Mouse (Mus musculus) monocyte, adult 2 months (primary cell): ENCODE measurements around the gene Fsd1.
"Not testable (repeated sequence)": the region's sequence is repeated elsewhere in the genome, so short reads cannot be mapped to it uniquely, and the experiment has no call there.

ENCODE experiments used
- DNase-seq, 2 experiments: peaks; one replicate each; pipeline ENCODE4 v3.0.0; 2022; ENCODE audit warnings: low spot score in 2 of 2, low read depth in 1 of 2

The Fsd1 gene

DNA sequence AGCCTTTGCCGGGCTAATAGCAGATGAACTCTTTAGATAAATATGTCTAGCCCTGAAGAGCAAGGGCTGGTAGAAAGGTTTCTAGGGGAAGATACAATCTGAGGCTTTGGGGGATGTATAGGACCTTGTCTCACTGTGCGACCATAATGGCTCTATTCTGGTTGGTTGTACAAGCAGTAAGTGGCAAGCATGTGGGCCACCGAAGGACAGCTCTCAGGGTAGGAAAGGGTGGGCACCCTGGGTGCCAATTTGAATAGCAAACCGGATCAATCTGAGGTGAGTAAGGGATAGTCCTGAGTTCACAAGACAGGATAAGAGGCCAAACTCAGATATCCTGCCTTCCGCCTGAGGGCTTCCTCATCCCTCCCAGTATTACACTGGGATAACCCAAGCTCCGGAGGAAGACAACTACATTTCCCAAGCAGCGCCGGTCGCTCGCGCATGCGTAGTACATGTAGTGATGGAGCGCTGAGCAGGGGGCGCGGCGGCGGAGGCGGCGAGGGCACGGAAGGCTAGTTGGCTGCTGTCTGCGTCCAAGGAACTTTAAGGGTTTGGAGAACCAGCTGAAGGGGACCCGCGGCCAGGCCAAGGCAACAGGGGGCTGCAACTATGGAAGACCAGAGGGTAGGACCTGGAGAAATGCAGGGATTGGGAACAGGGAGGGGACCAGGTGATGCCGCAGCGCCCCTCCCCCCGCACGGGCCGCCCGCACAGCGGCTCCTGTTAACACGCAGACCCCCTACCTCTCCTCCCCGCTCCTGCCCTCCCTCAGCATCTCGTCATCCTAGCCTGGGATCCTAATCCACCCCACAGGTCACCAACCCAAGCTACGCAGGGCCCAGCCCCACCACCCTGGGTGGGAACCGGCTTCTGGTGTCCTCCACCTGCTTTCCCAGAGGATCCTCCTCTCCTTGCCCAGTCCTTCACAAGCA lies at the start of gene Fsd1:
Gene Fsd1, plus strand, starts transcription at position 480 of the 932 bp plus-strand sequence.
- DNase-seq = no peak

DNA sequence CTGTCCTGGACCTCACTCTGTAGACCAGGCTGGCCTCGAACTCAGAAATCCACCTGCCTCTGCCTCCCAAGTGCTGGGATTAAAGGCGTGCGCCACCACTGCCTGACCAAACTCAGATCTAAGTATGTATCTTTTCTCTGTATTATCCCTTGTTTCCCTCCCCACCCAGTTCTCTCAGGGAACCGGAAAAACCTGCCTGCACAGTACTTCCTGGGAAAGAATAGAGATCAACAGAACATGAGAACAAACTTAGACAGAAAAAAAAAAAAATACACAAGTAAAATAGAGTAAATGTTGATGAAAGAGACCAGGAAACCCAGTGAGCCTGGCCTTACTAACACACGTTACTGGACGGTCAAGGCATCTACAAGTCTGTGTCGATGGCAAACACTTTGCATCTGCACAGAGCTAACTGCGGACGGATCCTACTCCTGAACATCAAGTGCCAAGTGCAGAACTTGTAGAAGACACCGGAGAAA lies 41.9 kb upstream of the Fsd1 start:
- not testable (repeated sequence) for DNase-seq

DNA sequence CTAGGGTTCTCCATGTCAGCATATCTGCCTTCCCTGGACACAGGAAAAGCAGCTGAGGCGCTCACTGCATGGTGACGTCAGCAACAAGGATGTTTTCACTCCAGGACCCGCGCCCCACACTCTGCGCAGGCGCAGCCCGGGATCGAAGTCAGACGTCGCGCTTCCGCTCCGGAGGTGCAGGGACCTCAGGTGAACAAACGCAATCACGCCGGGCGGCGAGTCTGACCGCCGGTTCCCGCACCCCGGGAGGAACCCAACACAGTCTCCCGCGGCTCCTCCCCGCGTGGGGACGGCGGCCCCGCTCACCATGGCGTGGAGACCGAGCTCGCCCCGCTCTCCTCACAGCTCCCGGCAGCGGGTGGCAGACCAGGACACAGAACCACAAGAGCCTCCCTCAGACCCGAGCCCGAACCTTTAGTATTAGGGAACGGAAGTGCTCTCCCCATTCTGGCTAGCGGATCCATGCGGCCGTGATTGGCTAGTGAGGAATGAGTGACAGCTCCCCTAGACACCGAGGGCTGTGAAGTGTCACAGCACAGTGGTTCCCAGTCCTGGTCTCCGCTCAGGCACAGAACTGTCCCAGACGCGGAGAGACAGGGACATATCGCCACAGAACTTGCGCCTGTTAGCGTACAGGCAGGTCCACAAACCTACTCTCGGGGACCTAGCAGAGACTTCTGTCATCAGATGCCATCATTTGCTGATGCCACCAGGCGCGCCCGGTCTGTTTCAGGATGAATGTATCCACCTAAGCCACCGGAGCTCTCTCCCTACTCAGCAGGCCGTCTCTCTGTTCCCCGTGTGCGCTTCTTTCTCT lies 41.2 kb upstream of the Fsd1 start:
- peak; percentile 72 to 77 for DNase-seq

GRCm38 (mm10) chr17:55945696-55946095 lies 40.6 kb upstream of the Fsd1 start:
- DNase-seq = no peak

DNA sequence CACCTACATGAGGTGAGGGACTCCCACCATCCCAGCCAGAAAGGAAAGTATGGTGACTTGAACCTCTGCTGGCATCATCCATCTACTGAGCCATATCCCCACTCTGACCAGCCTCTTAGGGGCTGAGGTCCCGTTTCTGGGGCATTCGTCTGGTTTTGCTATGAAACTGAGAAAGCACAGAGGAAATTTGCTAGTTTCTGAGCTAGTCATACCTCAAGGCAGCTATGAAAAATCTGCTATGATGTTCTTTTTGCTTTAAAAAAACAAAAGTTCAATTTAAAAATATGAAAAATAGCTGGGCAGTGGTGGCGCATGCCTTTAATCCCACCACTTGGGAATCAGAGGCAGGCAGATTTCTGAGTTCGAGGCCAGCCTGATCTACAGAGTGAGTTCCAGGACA lies 37.7 kb upstream of the Fsd1 start:
- no peak for DNase-seq

DNA sequence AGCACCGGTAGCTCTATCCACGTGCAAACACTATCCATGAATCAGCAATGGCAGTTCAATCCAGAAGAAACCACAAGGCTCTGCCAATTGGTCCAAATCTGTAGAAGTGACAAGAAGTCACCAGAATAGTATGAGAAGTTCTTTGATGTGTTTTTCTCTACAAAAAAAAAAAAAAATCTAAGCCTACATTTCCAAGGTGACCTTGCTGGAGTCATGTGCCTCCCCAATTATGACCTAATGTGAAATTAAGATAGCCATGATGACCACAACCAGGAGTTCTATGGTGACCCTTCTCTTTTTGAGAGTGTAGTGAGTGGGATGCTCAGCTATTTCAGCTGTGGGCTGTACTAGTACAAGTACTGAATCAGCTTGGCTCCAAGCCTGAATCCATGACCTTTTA lies 36.9 kb upstream of the Fsd1 start, which contains the start of gene Zfp119b:
Gene Zfp119b, minus strand, starts transcription at position 101 of the 400 bp plus-strand sequence.
- no peak for DNase-seq

- no peak for DNase-seq
Observed at GRCm38 (mm10) chr17:55950601-55951000, 35.7 kb upstream of the Fsd1 start.

DNA sequence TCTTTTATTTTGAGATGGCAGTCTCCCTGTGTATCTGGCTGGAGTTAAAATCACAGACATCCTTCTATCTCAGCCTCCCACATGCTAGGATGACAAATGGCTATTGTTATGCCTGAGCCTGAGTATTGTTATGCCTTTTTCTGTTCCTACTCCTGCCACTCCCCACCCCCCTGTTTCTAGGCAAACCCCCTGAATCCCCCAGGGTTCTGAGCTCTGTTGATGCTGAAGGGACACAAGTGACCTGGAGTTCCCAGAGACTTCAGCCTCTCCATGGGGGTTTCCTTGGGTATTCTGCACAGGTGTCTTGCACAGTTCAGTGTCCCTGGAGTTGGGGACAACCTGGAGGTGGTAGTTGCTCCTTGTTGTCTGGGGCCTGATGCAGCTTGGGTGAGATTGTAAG lies 34.3 kb upstream of the Fsd1 start:
- DNase-seq = no peak

DNA sequence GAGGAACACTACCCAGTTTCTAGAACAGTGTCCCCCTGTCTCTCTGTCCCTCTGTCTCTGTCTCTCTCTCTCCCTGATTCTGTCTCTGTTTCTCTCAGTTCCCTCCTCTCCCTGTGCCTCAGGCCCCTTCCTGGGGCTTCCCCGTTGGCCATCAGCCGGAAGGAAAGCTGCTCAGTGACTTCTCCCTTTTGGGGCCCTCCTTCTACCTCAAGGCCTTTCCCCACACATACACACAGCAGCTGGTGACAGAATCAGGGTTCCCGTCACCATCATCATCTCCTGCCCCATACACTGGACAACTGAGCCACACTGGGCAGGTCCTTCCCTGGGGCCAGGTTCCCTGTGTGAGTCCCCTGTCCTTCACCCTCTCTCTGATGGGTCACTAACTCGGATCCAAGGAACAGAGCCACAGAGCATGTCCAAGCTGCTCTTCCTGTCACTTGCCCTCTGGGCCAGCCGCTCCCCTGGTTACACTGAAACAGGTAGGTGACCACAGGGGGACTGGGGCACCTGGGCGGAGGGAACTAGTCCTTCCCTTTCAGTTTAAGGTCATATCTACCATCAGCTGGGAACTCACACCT lies 33.8 kb upstream of the Fsd1 start, which contains the start of gene Ebi3:
Gene Ebi3, plus strand, starts transcription at position 194 of the 581 bp plus-strand sequence.
- DNase-seq = peak in 1 of 2 experiments; percentile 62

GRCm38 (mm10) chr17:55953751-55954150 lies 32.6 kb upstream of the Fsd1 start:
- DNase-seq = no peak

GRCm38 (mm10) chr17:55954229-55954628 lies 32.1 kb upstream of the Fsd1 start:
- DNase-seq = no peak

DNA sequence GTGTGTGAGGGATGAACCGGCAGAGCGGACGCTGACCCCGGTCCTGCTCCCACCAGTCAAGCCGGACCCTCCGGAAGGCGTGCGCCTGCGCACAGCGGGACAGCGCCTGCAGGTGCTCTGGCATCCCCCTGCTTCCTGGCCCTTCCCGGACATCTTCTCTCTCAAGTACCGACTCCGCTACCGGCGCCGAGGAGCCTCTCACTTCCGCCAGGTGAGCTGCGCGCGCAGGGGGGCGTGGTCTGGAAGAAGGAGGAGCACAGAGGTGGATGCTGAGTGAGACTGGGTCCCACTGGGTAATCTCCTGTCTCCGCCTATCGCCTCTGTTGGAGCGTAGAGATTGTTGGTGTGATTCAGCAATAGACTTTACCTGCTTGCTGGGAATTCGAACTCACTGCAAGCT lies 30.2 kb upstream of the Fsd1 start:
- no peak for DNase-seq

DNA sequence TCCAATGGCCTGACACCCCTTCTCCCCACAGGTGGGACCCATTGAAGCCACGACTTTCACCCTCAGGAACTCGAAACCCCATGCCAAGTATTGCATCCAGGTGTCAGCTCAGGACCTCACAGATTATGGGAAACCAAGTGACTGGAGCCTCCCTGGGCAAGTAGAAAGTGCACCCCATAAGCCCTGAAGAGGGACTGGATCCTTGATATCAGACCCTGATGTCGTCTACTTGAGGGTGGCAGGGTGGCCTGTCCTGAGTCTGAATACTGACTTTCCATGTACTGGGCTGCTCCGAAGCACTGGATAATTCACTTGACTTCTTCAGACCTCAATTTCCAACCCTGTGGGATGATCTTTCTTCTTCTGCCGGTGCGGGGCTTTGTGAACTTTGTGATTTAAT lies 29.7 kb upstream of the Fsd1 start:
- DNase-seq = no peak

- DNase-seq = peak in 1 of 2 experiments; percentile 49
Observed at GRCm38 (mm10) chr17:55957168-55957567, 29.1 kb upstream of the Fsd1 start.

DNA sequence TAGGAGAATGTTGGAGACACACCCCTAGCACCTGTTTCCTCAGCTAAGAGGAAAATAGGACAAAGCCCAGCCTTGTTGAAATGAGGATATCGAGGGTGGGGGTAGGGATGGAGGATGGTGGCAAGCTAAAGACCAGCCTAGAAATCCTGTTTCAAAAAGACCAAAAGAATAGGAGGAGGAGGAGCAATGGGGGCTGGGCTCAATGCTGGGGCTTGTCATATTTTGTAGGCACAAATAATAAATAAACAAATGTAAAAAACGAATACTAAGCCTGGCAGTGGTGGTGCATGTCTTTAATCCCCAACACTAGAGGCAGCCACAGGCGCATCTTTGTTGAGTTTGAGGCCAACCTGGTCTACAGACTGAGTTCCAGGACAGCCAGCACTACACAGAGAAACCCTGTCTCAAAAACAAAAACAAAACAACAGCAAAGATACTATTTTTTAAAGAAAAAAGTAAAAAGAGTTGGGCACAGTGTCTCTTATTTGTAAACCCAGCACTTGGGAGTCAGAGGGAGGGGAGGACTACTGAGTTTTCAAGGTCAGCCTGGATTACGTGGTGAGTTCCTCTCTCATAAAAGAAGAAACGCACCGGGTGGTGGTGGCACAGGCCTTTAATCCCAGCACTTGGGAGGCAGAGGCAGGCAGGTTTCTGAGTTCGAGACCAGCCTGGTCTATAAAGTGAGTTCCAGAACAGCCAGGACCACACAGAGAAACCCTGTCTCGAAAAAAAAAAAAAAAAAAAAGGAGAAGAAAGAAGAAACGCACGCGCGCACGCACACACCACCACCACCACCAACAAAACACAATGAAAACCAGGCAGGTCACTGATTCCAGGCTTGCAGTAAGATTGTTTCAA lies 28.4 kb upstream of the Fsd1 start:
- no peak for DNase-seq

GRCm38 (mm10) chr17:55958584-55958886 lies 27.8 kb upstream of the Fsd1 start:
- DNase-seq = no peak

DNA sequence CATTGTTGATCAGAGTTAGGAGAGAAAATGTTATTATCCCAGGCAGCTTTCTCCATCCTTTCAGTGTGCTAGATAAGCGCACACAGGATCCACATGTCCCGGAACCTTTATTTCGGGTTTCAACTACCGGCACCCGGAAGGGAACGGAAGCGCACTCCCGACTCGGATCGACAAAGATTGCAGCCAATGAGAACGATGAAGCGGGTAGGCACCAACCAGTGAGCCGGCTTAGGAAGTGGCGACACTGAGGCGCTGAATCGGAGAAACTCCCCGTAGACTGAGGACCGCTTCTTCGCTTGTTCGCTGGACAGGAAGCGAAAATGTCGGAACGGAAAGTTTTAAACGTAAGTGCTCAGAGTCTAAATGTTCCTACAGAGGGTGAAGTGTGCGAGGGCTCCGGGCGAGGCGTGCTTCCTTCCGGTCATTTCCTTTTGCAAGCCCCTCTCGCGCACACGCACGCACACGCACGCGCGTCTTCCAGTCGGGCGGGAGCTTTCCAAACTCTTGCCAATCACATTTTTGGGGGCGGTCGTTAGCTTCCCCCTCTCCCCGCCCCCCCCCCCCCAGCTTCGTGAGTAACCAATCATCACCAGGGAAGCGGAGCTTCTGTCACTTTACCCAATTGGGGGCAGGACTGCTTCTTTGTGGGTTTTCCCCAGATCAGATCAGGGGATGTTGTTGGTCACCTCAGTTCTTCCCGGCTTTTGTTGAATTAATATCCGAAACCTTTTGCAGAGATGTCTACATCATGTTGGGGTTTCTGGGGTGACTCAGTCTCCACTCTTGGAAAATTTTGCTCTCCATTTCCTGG lies 27.2 kb upstream of the Fsd1 start, which contains the start of gene Yju2:
Gene Yju2, plus strand, starts transcription at position 182 of the 811 bp plus-strand sequence.
- peak; percentile 85 to 88 for DNase-seq

DNA sequence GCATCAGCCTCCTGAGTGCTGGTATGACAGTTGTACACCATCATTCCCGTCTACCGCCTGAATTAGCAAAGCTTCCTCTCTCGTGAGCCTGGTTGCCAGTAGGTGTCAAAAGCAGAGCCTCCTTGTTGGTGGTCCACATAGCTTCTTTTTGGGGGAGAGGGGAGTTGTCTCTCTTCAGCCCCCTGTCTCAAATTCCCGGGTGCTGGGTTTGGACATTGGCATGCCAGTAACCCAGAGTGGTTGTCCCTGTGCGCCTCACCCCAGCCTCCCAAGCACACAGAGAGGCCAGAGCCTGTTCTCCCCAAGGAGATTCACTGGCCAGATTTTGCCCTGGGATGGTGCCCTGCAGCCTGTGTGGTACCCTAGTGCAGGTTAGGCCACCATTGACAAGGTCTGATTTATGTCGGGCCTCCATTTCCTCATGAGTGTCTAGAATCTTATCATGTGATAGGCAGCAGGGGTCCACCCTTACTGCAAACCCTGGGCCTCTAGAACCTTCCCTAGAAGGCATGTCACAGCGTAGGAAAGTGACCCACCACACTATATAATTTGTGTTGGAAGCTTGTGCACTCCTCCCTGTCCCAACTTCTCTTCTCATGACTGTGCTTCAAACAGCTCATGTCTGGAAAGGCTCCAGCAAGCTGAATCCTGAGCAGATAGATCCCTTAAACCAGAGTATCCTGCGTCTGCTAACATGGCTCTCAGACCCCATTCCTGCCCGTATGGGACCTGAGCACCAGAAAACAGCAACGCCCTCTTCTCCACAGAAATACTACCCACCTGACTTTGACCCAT lies 26.2 kb upstream of the Fsd1 start:
- no peak for DNase-seq

- no peak for DNase-seq
Observed at GRCm38 (mm10) chr17:55960791-55961190, 25.5 kb upstream of the Fsd1 start.
